Mouse (Mus musculus) kidney, embryonic 16.5 days (tissue): ENCODE data around the gene Nek11. TPM values are rescaled to one million over a fixed set of nuclear protein-coding genes. Genes with fewer than 3 reads are reported as not detected.

Experiments used
- ATAC-seq: fragments of 200-750 bp; cut with Nextera tagmentation; 2 replicates; pipeline ENCODE4 v1.8.0; 2017; ENCODE audit warnings: moderate TSS enrichment; ENCODE audit not compliant: low FRiP score, low TSS enrichment
- H3K27ac ChIP-seq: fragments of 300-500 bp; sonication (generic); 2 replicates; pipeline ENCODE4 v1.5.1; 2014; ENCODE audit warnings: low read length
- H3K27me3 ChIP-seq: fragments of 300-500 bp; sonication (generic); 2 replicates; pipeline ENCODE4 v1.6.1; 2014; ENCODE audit warnings: low read length, control low read depth, mixed read lengths; ENCODE audit not compliant: insufficient read depth
- H3K36me3 ChIP-seq: fragments of 300-500 bp; sonication (generic); 2 replicates; pipeline ENCODE4 v1.6.1; 2014; ENCODE audit warnings: low read length, control low read depth, mixed read lengths; ENCODE audit not compliant: insufficient read depth
- H3K4me1 ChIP-seq: fragments of 300-500 bp; sonication (generic); 2 replicates; pipeline ENCODE4 v1.6.1; 2014; ENCODE audit warnings: low read length, control low read depth, mixed read lengths; ENCODE audit not compliant: insufficient read depth
- H3K4me2 ChIP-seq: fragments of 300-500 bp; sonication (generic); replicated peaks from 2 replicates; pipeline ENCODE4 v1.6.1; 2014; ENCODE audit warnings: low read depth, low read length
- H3K4me3 ChIP-seq: fragments of 300-500 bp; sonication (generic); 2 replicates; pipeline ENCODE4 v1.5.1; 2014; ENCODE audit warnings: mild to moderate bottlenecking, low read length
- H3K9ac ChIP-seq: fragments of 300-500 bp; sonication (generic); replicated peaks from 2 replicates; pipeline ENCODE4 v1.6.1; 2014; ENCODE audit warnings: low read length
- H3K9me3 ChIP-seq: fragments of 300-500 bp; sonication (generic); 2 replicates; pipeline ENCODE4 v1.6.1; 2016; ENCODE audit warnings: low read length, control low read depth
- WGBS: fragments of 180-500 bp; shearing (Covaris S2); extraction: QIAGEN DNeasy Blood & Tissue Kit; methylation state at CpG from one replicate; pipeline ENCODE4 v1.1.7; 2014; 5-methylcytosine and 5-hydroxymethylcytosine counted together
- polyA plus RNA-seq: library from polyadenylated mRNA; unstranded; fragments of >200 nt; fragmentation: Nextera tagmentation; extraction: Ambion mirVana; gene quantifications from 2 replicates; pipeline ENCODE4 v1.2.1, GENCODE M21; 2015

Nek11 gene
- polyA plus RNA-seq, 1 experiment from 2014 or later = 0.67 TPM

GRCm38 (mm10) chr9:105282725-105283124 lies 112.6 kb downstream of the Nek11 start:
- no peak overlapping the region for H3K4me3 ChIP-seq
- WGBS = 30% methylated on average over 4 of the region's 4 CpGs
- no peaks in the 10 kb centered on the region for H3K4me1 ChIP-seq
- no peak overlapping the region for H3K4me2 ChIP-seq
- H3K9ac ChIP-seq = no peak overlapping the region
- no peaks in the 10 kb centered on the region for H3K9me3 ChIP-seq
- H3K27ac ChIP-seq = no peak overlapping the region
- no peaks in the 10 kb centered on the region for H3K36me3 ChIP-seq
- ATAC-seq = no peak
- H3K27me3 ChIP-seq = no peaks in the 10 kb centered on the region

- Histone ChIP-seq H3K9me3 (no peaks in the 10 kb centered on the region), H3K4me1 (no peaks in the 10 kb centered on the region), H3K27me3 (no peaks in the 10 kb centered on the region), H3K36me3 (no peaks in the 10 kb centered on the region), H3K9ac (no peak overlapping the region), H3K4me2 (no peak overlapping the region), H3K4me3 (no peak overlapping the region), H3K27ac (no peak overlapping the region)
- no peak for ATAC-seq
- 88% methylated on average over 3 of the region's 3 CpGs for WGBS
These were observed 120.4 kb downstream of the Nek11 start for GRCm38 (mm10) chr9:105274925-105275324.

GRCm38 (mm10) chr9:105274286-105274685 lies 121.0 kb downstream of the Nek11 start:
- WGBS = 67% methylated on average over 6 of the region's 6 CpGs
- no peak for ATAC-seq

GRCm38 (mm10) chr9:105272241-105272640 lies 123.1 kb downstream of the Nek11 start:
- H3K27me3 ChIP-seq = no peaks in the 10 kb centered on the region
- H3K4me3 ChIP-seq = no peak overlapping the region
- no peaks in the 10 kb centered on the region for H3K9me3 ChIP-seq
- no peak for ATAC-seq
- no peaks in the 10 kb centered on the region for H3K36me3 ChIP-seq
- no peak overlapping the region for H3K4me2 ChIP-seq
- H3K4me1 ChIP-seq = no peaks in the 10 kb centered on the region
- H3K27ac ChIP-seq = no peak overlapping the region
- WGBS = 7% methylated on average over 7 of the region's 7 CpGs
- H3K9ac ChIP-seq = no peak overlapping the region

More at GRCm38 (mm10) chr9:105274286-105274685, 121.0 kb downstream of the Nek11 start:
- no peak overlapping the region for H3K9ac ChIP-seq
- no peak overlapping the region for H3K27ac ChIP-seq
- H3K4me1 ChIP-seq = no peaks in the 10 kb centered on the region
- H3K36me3 ChIP-seq = no peaks in the 10 kb centered on the region
- H3K9me3 ChIP-seq = no peaks in the 10 kb centered on the region
- H3K27me3 ChIP-seq = no peaks in the 10 kb centered on the region
- H3K4me2 ChIP-seq = no peak overlapping the region
- no peak overlapping the region for H3K4me3 ChIP-seq

GRCm38 (mm10) chr9:105263140-105263539 lies 132.2 kb downstream of the Nek11 start:
- H3K9me3 ChIP-seq = no peaks in the 10 kb centered on the region
- 57% methylated on average over 2 of the region's 2 CpGs for WGBS
- no peak overlapping the region for H3K27ac ChIP-seq
- H3K9ac ChIP-seq = no peak overlapping the region
- H3K4me3 ChIP-seq = no peak overlapping the region
- no peak for ATAC-seq
- no peaks in the 10 kb centered on the region for H3K4me1 ChIP-seq
- no peaks in the 10 kb centered on the region for H3K27me3 ChIP-seq
- no peaks in the 10 kb centered on the region for H3K36me3 ChIP-seq
- H3K4me2 ChIP-seq = no peak overlapping the region

- no peak overlapping the region for H3K9ac ChIP-seq
- H3K36me3 ChIP-seq = no peaks in the 10 kb centered on the region
- no peak overlapping the region for H3K4me2 ChIP-seq
- H3K4me1 ChIP-seq = no peaks in the 10 kb centered on the region
- no peak overlapping the region for H3K4me3 ChIP-seq
- no peaks in the 10 kb centered on the region for H3K9me3 ChIP-seq
- WGBS = 72% methylated on average over 10 of the region's 10 CpGs
- no peaks in the 10 kb centered on the region for H3K27me3 ChIP-seq
- H3K27ac ChIP-seq = no peak overlapping the region
- ATAC-seq = no peak
These were observed 137.7 kb downstream of the Nek11 start for GRCm38 (mm10) chr9:105257668-105258067.

GRCm38 (mm10) chr9:105254076-105254475 lies 141.2 kb downstream of the Nek11 start:
- Histone ChIP-seq H3K36me3 (no peaks in the 10 kb centered on the region), H3K27ac (no peak overlapping the region), H3K9ac (no peak overlapping the region), H3K27me3 (no peaks in the 10 kb centered on the region), H3K4me2 (no peak overlapping the region), H3K4me3 (no peak overlapping the region), H3K9me3 (no peaks in the 10 kb centered on the region), H3K4me1 (no peaks in the 10 kb centered on the region)
- 95% methylated on average over 1 of the region's 1 CpGs for WGBS
- ATAC-seq = no peak

GRCm38 (mm10) chr9:105252349-105253041 lies 142.8 kb downstream of the Nek11 start:
- Histone ChIP-seq H3K27ac (no peak overlapping the region), H3K9ac (no peak overlapping the region), H3K9me3 (peaks cover 4% of the 10 kb centered on the region; the same call in 1 of the 2 replicates), H3K27me3 (no peaks in the 10 kb centered on the region), H3K4me3 (no peak overlapping the region), H3K36me3 (no peaks in the 10 kb centered on the region), H3K4me2 (no peak overlapping the region), H3K4me1 (no peaks in the 10 kb centered on the region)
- WGBS = 53% methylated on average over 4 of the region's 4 CpGs
- no peak for ATAC-seq

- Histone ChIP-seq H3K4me1 (no peaks in the 10 kb centered on the region), H3K36me3 (no peaks in the 10 kb centered on the region), H3K27ac (no peak overlapping the region), H3K9ac (no peak overlapping the region), H3K9me3 (peaks cover 4% of the 10 kb centered on the region; the same call in 1 of the 2 replicates), H3K4me2 (no peak overlapping the region), H3K4me3 (no peak overlapping the region), H3K27me3 (no peaks in the 10 kb centered on the region)
- ATAC-seq = no peak
- WGBS = 94% methylated on average over 4 of the region's 4 CpGs
These were observed 144.1 kb downstream of the Nek11 start for GRCm38 (mm10) chr9:105251256-105251655.

GRCm38 (mm10) chr9:105244024-105244423 lies 151.3 kb downstream of the Nek11 start:
- Histone ChIP-seq H3K27me3 (no peaks in the 10 kb centered on the region), H3K9me3 (peaks cover 4% of the 10 kb centered on the region; the same call in 1 of the 2 replicates), H3K4me3 (no peak overlapping the region), H3K4me2 (no peak overlapping the region), H3K9ac (no peak overlapping the region), H3K36me3 (no peaks in the 10 kb centered on the region), H3K27ac (no peak overlapping the region), H3K4me1 (no peaks in the 10 kb centered on the region)
- ATAC-seq = no peak
- WGBS = 27% methylated on average over 5 of the region's 5 CpGs
